Mouse (Mus musculus): ENCODE measurements at regions not wholly inside any gene's neighbourhood (a gene's known extent, or its start where the extent isn't known, plus 50 kb on each side); places are given as distances from the start of the nearest gene placed in this dataset.

- Histone ChIP-seq H3K4me3 (ENCODE audit: low read depth, low read length) (no peak overlapping the region), H3K27ac (ENCODE audit: low read depth, low read length) (no peak overlapping the region), H3K27me3 (ENCODE audit: insufficient read depth, low read length) (no peaks in the 10 kb centered on the region), H3K36me3 (ENCODE audit: insufficient read depth) (no peaks in the 10 kb centered on the region), H3K9ac (no peak overlapping the region), H3K4me1 (ENCODE audit: insufficient read depth) (peaks cover 2% of the 10 kb centered on the region; the same call in 1 of the 2 replicates), H3K4me2 (ENCODE audit: low read depth) (no peak overlapping the region), H3K9me3 (ENCODE audit: low read length) (no peaks in the 10 kb centered on the region)
- DNase-seq (no peak), ATAC-seq (no peak)
- 83% methylated on average over 5 of the region's 5 CpGs for WGBS
- no peak for TF ChIP-seq CTCF (IDR thresholded peaks at IDR 0.05; ENCODE audit: low read depth)
These were observed 584.2 kb upstream of the 3110018I06Rik start for GRCm38 (mm10) chr12:106904202-106904601.

GRCm38 (mm10) chr12:106912782-106913181, 575.6 kb upstream of the 3110018I06Rik start:
- peak; percentile 27; the same call in 1 of the 2 replicates for ATAC-seq
- Histone ChIP-seq H3K36me3 (ENCODE audit: insufficient read depth) (no peaks in the 10 kb centered on the region), H3K27me3 (ENCODE audit: insufficient read depth, low read length) (no peaks in the 10 kb centered on the region), H3K4me2 (ENCODE audit: low read depth) (no peak overlapping the region), H3K4me1 (ENCODE audit: insufficient read depth) (no peaks in the 10 kb centered on the region), H3K4me3 (ENCODE audit: low read depth, low read length) (no peak overlapping the region), H3K27ac (ENCODE audit: low read depth, low read length) (no peak overlapping the region), H3K9me3 (ENCODE audit: low read length) (no peaks in the 10 kb centered on the region), H3K9ac (no peak overlapping the region)
- TF ChIP-seq CTCF (IDR thresholded peaks at IDR 0.05; ENCODE audit: low read depth), result no peak
- DNase-seq, result peak; percentile 46
- WGBS, result 23% methylated on average over 3 of the region's 3 CpGs

DNA sequence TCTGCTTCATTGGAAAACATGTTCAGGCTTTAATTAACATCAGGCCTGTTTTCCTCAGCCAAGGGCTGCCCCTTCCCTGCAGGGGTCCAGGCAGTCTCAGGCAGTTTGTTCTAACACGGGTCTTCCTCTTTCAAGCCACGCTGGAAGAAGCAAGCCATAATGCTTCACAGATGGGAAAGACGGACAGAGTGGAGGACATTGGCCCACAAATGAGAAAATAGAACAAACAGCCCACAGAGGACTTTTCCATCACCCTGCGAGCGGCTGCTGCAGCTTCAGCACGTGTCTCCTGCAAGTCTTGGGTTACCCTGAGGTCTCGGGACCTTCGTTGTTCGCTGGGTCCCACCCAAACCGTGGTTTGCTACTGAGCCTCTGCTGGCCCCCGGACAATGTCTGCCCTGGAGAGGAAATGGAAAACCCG, 565.9 kb upstream of the 3110018I06Rik start:
- no peak for DNase-seq
- WGBS, result 51% methylated on average over 12 of the region's 12 CpGs
- H3K36me3 ChIP-seq (ENCODE audit: insufficient read depth), result no peaks in the 10 kb centered on the region
- 0 out of 2 replicates have a peak, but pooled peaks cover 4% of the 10 kb centered on the region for H3K9me3 ChIP-seq (ENCODE audit: low read length)
- H3K27me3 ChIP-seq (ENCODE audit: insufficient read depth, low read length), result no peaks in the 10 kb centered on the region
- ATAC-seq, result no peak
- no peak overlapping the region for H3K4me2 ChIP-seq (ENCODE audit: low read depth)
- no peak overlapping the region for H3K9ac ChIP-seq
- H3K4me3 ChIP-seq (ENCODE audit: low read depth, low read length), result no peak overlapping the region
- no peak for TF ChIP-seq CTCF (IDR thresholded peaks at IDR 0.05; ENCODE audit: low read depth)
- no peaks in the 10 kb centered on the region for H3K4me1 ChIP-seq (ENCODE audit: insufficient read depth)
- H3K27ac ChIP-seq (ENCODE audit: low read depth, low read length), result no peak overlapping the region

GRCm38 (mm10) chr12:106928389-106928788, 560.0 kb upstream of the 3110018I06Rik start:
- Histone ChIP-seq H3K27ac (ENCODE audit: low read depth, low read length) (no peak overlapping the region), H3K4me2 (ENCODE audit: low read depth) (no peak overlapping the region), H3K36me3 (ENCODE audit: insufficient read depth) (no peaks in the 10 kb centered on the region), H3K4me1 (ENCODE audit: insufficient read depth) (no peaks in the 10 kb centered on the region), H3K4me3 (ENCODE audit: low read depth, low read length) (no peak overlapping the region), H3K9ac (no peak overlapping the region), H3K9me3 (ENCODE audit: low read length) (0 out of 2 replicates have a peak, but pooled peaks cover 4% of the 10 kb centered on the region), H3K27me3 (ENCODE audit: insufficient read depth, low read length) (no peaks in the 10 kb centered on the region)
- TF ChIP-seq CTCF (IDR thresholded peaks at IDR 0.05; ENCODE audit: low read depth), result no peak
- ATAC-seq (no peak), DNase-seq (no peak)
- WGBS, result 45% methylated on average over 5 of the region's 5 CpGs

DNA sequence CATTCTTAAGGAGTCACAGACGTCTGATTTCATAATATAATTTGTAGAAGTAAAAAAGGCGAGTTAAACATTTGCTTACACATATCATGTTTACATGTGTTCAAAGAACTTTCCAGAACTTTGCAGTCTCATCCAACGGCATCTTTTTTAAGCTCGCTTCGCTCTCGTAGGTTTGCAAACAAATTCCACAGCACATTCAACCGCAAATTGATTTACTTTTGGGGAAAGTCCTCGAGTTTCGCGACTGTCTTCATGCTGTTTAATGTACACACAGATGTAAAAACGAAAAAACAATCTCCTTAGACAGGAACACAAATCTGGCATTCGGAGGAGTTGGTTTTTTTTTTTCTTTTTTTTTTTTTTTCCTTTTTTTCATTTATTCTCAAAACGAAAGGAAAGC, 559.3 kb upstream of the 3110018I06Rik start:
- peak; percentile 25; the same call in 1 of the 2 replicates for ATAC-seq
- H3K27me3 ChIP-seq (ENCODE audit: insufficient read depth, low read length), result no peaks in the 10 kb centered on the region
- DNase-seq, result peak; percentile 66
- TF ChIP-seq CTCF (IDR thresholded peaks at IDR 0.05; ENCODE audit: low read depth), result no peak
- no peak overlapping the region for H3K9ac ChIP-seq
- H3K4me2 ChIP-seq (ENCODE audit: low read depth), result no peak overlapping the region
- H3K9me3 ChIP-seq (ENCODE audit: low read length), result 0 out of 2 replicates have a peak, but pooled peaks cover 4% of the 10 kb centered on the region
- H3K27ac ChIP-seq (ENCODE audit: low read depth, low read length), result no peak overlapping the region
- 54% methylated on average over 13 of the region's 13 CpGs for WGBS
- no peak overlapping the region for H3K4me3 ChIP-seq (ENCODE audit: low read depth, low read length)
- no peaks in the 10 kb centered on the region for H3K36me3 ChIP-seq (ENCODE audit: insufficient read depth)
- H3K4me1 ChIP-seq (ENCODE audit: insufficient read depth), result no peaks in the 10 kb centered on the region

DNA sequence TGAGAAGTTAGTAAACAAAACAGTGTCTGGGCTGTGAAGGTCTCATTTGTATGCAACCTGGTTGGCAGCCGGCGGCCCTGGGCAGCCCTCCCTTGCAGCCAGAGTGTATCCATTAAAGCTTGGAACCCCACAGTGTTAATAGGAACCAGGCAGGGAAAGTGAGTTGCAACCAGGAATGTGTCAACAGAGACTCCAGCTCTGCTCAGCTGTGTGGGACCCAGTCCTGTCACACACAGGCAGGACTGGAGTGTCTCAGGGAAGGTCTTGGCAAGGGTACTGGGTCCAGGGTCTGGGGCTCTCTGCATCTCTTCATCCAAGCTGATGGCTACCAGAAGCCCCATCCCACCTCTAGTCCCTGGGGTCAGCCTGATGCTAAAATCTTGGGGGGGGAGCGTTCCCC, 556.8 kb upstream of the 3110018I06Rik start:
- TF ChIP-seq CTCF (IDR thresholded peaks at IDR 0.05; ENCODE audit: low read depth), result no peak
- Histone ChIP-seq H3K36me3 (ENCODE audit: insufficient read depth) (no peaks in the 10 kb centered on the region), H3K9me3 (ENCODE audit: low read length) (no peaks in the 10 kb centered on the region), H3K27me3 (ENCODE audit: insufficient read depth, low read length) (no peaks in the 10 kb centered on the region), H3K4me3 (ENCODE audit: low read depth, low read length) (no peak overlapping the region), H3K4me1 (ENCODE audit: insufficient read depth) (no peaks in the 10 kb centered on the region), H3K27ac (ENCODE audit: low read depth, low read length) (no peak overlapping the region), H3K9ac (no peak overlapping the region), H3K4me2 (ENCODE audit: low read depth) (no peak overlapping the region)
- DNase-seq, result no peak
- whole genome bisulfite sequencing, result 52% methylated on average over 3 of the region's 3 CpGs
- no peak for ATAC-seq

DNA sequence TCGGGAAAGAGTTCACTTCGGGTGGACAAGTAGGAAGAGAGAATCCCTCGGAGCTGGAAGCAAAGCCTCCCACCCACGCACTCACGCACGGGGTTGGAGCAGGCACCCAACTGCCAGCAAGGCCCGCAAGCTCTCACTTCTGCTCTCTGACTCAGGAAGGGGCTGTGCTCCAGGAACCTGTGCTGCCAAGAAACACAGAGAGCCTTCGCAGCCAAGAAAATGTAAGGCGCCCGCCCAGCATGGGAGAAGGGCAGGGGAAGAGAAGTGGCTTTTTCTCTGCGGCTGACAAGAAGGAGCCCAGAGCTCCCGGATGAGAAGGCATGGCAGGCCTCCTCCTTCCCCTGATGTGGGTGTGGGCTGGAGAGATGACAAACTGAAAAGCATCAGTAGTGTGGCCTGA, 549.1 kb upstream of the 3110018I06Rik start:
- H3K4me2 ChIP-seq (ENCODE audit: low read depth), result no peak overlapping the region
- no peak overlapping the region for H3K27ac ChIP-seq (ENCODE audit: low read depth, low read length)

More for the DNA sequence above, 549.1 kb upstream of the 3110018I06Rik start:
- Histone ChIP-seq H3K36me3 (ENCODE audit: insufficient read depth) (no peaks in the 10 kb centered on the region), H3K4me3 (ENCODE audit: low read depth, low read length) (no peak overlapping the region), H3K9me3 (ENCODE audit: low read length) (no peaks in the 10 kb centered on the region), H3K27me3 (ENCODE audit: insufficient read depth, low read length) (no peaks in the 10 kb centered on the region), H3K9ac (no peak overlapping the region), H3K4me1 (ENCODE audit: insufficient read depth) (no peaks in the 10 kb centered on the region)
- peak; percentile 78 for ATAC-seq
- peak; percentile 78 for DNase-seq
- TF ChIP-seq CTCF (IDR thresholded peaks at IDR 0.05; ENCODE audit: low read depth), result no peak
- 46% methylated on average over 12 of the region's 12 CpGs for WGBS
